Mouse (Mus musculus): ENCODE results near the gene A4gnt.

DNA sequence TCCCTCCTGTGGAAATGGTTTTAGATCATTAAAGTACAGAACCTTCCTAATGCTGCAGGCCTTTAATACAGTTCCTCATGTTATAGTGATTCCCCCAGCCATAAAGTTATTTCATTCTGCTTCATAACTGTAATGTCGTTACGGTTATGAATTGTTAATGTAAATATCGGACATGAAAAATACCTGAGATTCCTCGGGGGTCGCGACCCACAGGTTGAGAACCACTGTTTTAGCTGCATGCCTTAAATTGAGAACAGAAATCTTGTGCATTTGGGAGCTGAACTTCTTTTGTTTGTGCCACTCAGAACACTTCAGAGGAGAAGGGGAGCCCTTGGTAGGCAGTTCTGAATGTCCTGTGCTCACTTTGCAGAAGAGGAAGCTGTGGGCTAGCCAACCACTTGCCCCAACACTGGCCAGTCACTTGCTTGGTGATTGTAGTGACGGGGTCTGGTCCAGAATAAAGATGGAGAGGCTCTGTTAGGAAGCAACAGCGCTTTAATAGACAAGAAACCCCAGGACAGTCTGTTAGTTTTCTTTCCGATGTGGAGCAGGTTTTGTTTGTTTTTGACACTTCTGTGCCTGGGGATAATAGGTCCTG lies 18.3 kb downstream of the A4gnt start:
- TF ChIP-seq EP300 (IDR thresholded peaks at IDR 0.05; ENCODE audit: low read depth in 1 of 2, low read length in 2 of 2): no peak
- TF ChIP-seq MAX (IDR thresholded peaks at IDR 0.05; ENCODE audit: low read length): no peak
- TF ChIP-seq POLR2A (IDR thresholded peaks at IDR 0.05; ENCODE audit: control insufficient read depth in 1 of 2, insufficient read depth in 1 of 2, low read depth in 1 of 2, low read length in 2 of 2, poor library complexity in 1 of 2): no peak
- no peak for TF ChIP-seq ZC3H11A (IDR thresholded peaks at IDR 0.05; ENCODE audit: low read depth, low read length)
- TF ChIP-seq POLR2AphosphoS5 (IDR thresholded peaks at IDR 0.05; ENCODE audit: borderline replicate concordance, low read depth, low read length): no peak
- no peak for TF ChIP-seq GATA1 (IDR thresholded peaks at IDR 0.05; ENCODE audit: low read depth, low read length)
- no peak for TF ChIP-seq CTCF (IDR thresholded peaks at IDR 0.05 in 2 of 3, conservative IDR thresholded peaks at IDR 0.05 in 1 of 3; ENCODE audit: control insufficient read depth in 1 of 3, insufficient read depth in 1 of 3, low read depth in 2 of 3, low read length in 3 of 3, poor library complexity in 1 of 3, severe bottlenecking in 1 of 3)
- no peak for TF ChIP-seq MYC (IDR thresholded peaks at IDR 0.05; ENCODE audit: low read depth, low read length)
- no peak for TF ChIP-seq USF1 (IDR thresholded peaks at IDR 0.05; ENCODE audit: low read depth, low read length)
- TF ChIP-seq BHLHE40 (IDR thresholded peaks at IDR 0.05; ENCODE audit: borderline replicate concordance, low read depth, low read length): no peak
- TF ChIP-seq NRF1 (IDR thresholded peaks at IDR 0.05; ENCODE audit: insufficient read depth, low read depth, low read length, poor library complexity, severe bottlenecking): no peak
- TF ChIP-seq MAFK (IDR thresholded peaks at IDR 0.05; ENCODE audit: borderline replicate concordance, low read depth, low read length): no peak

Data from MEL (cell line).